Mouse (Mus musculus) common myeloid progenitor, adult 5-6 weeks (primary cell): ENCODE measurements around the gene Tab2. TPM values are rescaled to one million over a fixed set of nuclear protein-coding genes. Genes with fewer than 3 reads are reported as not detected.

ENCODE experiments used
- ATAC-seq: replicated peaks from 2 replicates; pipeline ENCODE4 v1.8.0; 2016; ENCODE audit warnings: low read depth, mild to moderate bottlenecking, moderate TSS enrichment, inconsistent platforms; ENCODE audit not compliant: poor library complexity, severe bottlenecking
- total RNA-seq: library from RNA; stranded (forward); fragments of 200-1000, 187-1606 nt; gene quantifications from 2 replicates; pipeline ENCODE4 v1.2.3, GENCODE M21; 2017

The Tab2 gene
- 89.2 and 103 TPM in 2 replicates for total RNA-seq

DNA sequence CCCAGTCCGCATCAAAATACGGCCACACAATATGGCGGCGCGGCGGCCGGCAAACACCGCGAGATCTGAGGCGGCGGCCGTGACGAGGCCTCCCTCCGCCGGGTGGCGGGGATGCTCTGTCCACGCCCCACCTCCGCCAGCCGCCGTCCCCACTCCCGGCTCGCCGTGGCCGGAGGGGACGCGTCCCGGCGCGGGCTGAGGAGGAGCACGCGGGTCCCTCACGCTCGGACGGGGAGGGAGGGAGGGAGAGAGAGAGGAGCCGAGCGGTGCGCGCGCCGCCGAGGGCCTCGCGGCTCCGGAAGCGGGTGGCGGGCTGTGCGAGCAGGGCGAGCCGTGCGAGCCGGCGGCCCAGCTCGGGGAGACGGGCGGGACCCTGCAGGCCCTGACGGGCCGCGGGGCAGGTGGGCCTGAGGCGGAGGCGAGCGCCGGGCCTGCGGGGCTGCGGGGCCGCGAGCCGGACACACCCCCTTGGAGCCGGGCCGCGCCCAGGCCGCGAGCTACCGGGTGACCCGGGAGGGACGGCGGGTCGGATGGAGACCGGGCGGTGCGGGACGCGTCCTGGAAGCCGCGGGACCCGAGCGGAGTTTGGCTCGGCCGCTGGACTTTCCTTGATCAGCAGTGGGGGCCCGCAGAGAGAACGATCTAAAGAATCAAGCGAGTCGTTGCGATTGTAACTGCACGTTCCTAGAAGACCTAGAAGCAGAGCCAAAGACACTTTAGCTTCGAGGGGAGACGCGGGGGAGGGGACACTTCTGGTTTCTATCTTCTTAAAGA lies at the start of gene Tab2:
Gene Tab2, minus strand, starts transcription at position 3 of the 774 bp plus-strand sequence.
- ATAC-seq: peak; percentile 85

GRCm38 (mm10) chr10:7992258-7992919 lies 36.4 kb upstream of the Tab2 start:
- no peak for ATAC-seq

GRCm38 (mm10) chr10:7991596-7991995 lies 35.6 kb upstream of the Tab2 start:
- no peak for ATAC-seq

- ATAC-seq: no peak
Measured at GRCm38 (mm10) chr10:7987521-7987920, 31.5 kb upstream of the Tab2 start.

- ATAC-seq: peak; percentile 100
Measured at GRCm38 (mm10) chr10:7976462-7976861, 20.4 kb upstream of the Tab2 start.

DNA sequence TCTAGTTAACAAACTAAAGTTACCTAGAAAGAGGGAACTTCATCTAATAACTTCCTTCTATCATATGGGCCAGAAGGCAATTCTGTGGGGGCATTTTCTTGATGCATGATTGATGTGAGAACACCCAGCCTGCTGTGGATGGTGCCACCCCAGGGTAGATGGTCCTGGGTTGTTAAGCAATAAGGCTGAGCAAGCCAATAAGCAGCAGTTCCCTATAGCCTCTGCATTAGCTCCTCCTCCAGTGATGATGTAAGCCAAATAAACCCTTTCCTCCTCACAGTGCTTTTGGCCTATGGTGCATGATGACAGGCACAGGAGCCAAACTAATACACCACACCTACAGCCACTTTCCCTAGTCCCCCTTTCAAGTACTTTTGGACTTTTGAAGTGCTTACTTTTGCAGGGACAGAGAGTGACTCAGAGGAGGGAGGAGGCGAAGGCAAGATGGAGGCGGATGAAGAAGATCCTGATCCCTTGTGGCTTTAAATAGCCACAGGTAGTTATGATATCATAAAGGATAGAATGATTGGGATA lies 12.8 kb upstream of the Tab2 start:
- peak; percentile 54; the same call in 1 of the 2 replicates for ATAC-seq

- peak; percentile 77 for ATAC-seq
Measured at GRCm38 (mm10) chr10:7967096-7967495, 11.1 kb upstream of the Tab2 start.

- ATAC-seq: no peak
Measured at GRCm38 (mm10) chr10:7959073-7959472, 3.0 kb upstream of the Tab2 start.

DNA sequence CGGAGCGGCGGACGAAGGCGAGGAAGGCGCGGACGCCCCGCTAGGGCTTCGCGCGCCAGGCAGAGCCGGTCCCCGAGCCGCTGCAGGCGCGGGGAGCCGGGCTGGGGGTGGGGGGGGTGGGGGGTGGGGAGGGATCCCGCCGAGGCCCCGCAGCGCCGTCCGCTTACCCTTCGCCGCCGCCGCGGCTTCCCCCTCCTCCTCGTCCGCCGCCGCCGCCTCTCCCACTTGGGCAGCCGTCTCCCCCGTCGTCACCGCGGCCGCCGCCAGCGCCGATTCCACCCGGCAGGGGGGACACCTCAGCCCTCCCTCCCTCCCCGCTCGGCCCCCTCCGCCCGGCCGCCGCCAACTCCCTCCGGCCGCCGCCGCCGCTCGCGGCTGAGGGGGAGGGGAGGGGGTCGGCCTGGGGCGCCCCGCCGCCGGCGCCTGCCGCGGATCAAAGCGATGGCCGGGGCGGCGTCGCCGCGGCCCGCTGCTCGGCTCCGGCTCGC lies 352 bp downstream of the Tab2 start:
- ATAC-seq: no peak

GRCm38 (mm10) chr10:7954989-7955633 lies 919 bp downstream of the Tab2 start:
- peak; percentile 64 for ATAC-seq

DNA sequence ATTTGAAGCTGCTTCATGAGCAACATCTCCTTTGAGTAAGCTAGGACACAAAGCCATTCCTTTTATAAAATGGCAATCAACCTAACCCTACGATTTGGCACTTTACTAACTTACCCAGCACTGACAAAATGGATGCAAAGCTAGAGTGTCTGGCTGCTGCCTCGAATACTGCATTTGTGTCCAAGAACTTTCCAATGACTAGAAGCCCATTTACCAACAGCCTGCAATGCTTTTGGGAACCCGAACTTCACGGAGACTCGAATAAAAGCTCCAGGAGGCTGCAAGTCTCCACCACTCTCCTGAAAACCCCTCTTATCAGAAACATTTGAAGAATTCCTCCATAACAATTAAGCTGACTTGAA lies 1.4 kb downstream of the Tab2 start:
- ATAC-seq: no peak

GRCm38 (mm10) chr10:7943006-7943405 lies 13.0 kb downstream of the Tab2 start:
- no peak for ATAC-seq

GRCm38 (mm10) chr10:7936556-7937192 lies 19.4 kb downstream of the Tab2 start:
- ATAC-seq: peak; percentile 85

GRCm38 (mm10) chr10:7932958-7933357 lies 23.1 kb downstream of the Tab2 start:
- ATAC-seq: no peak

GRCm38 (mm10) chr10:7928996-7929395 lies 27.0 kb downstream of the Tab2 start:
- 0 out of 2 replicates have a peak, but pooled peaks have one; percentile 36 for ATAC-seq

DNA sequence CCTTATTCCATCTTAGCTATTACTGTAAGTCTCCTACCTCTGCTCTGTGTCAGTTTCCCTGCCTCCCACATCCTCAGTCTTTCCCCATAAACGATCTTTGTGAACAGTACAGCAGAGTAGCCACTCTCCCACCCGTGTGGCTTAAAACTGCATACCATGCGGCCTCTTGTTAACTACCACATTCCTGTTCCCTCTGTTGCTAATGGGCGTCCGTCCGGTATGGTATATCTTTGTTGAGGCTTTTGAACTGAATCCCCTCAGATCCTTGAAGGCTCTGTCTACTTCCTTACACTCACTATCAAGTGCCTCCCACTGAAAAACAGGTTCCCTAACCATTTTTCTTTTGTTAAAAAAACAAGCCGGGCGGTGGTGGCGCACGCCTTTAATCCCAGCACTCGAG lies 30.5 kb downstream of the Tab2 start:
- ATAC-seq: no peak

- ATAC-seq: 0 out of 2 replicates have a peak, but pooled peaks have one; percentile 8
Measured at GRCm38 (mm10) chr10:7923433-7923832, 32.6 kb downstream of the Tab2 start.

- ATAC-seq: no peak
Measured at GRCm38 (mm10) chr10:7911268-7911667, 44.8 kb downstream of the Tab2 start.

GRCm38 (mm10) chr10:7907151-7907550 lies 48.9 kb downstream of the Tab2 start:
- ATAC-seq: no peak

GRCm38 (mm10) chr10:7904157-7904556 lies 51.9 kb downstream of the Tab2 start:
- ATAC-seq: no peak
